Comparison of ENCODE assay signal across 8 mouse cellular contexts in the genomic region with DNA sequence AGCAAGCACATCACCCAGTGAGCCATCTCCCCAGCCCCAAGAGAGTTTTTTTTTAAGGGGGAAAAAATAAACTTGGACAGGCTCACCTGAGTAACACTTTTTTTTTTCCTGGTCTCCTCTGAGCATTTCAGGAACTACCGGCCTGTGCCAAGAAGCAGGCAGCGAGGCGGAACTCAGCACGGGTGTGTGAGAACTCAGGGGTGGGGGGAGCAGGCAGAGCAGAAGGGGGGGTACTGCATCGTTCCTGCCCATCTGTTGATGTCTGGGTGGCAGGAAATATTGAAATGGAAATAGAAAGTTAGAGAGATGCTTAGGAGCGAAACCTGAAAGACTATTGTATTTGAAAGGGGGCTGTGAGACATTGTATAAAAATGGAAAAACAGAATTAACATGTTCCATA.
DNase-seq lines count a peak whose midpoint lies in the region; ATAC-seq and TF ChIP-seq lines count a peak whose summit lies in the region.

No protein-coding gene starts in this region.

- H3K9ac ChIP-seq in forebrain, embryonic 12.5 days = no peak overlapping the region
- no peak overlapping the region for H3K9ac ChIP-seq in midbrain, postnatal 0 days (replicated peaks; ENCODE audit: low read length, poor library complexity, severe bottlenecking)

- peaks cover 55% of the 10 kb centered on the region for H3K4me1 ChIP-seq in forebrain, embryonic 10.5 days
- peaks cover 25% of the 10 kb centered on the region for H3K4me1 ChIP-seq in forebrain, embryonic 12.5 days
- H3K4me1 ChIP-seq in midbrain, postnatal 0 days (ENCODE audit: insufficient read depth, low read length) = peaks cover 6% of the 10 kb centered on the region; the same call in 1 of the 2 replicates

- H3K36me3 ChIP-seq in forebrain, embryonic 10.5 days (replicated peaks) = peaks cover 15% of the 10 kb centered on the region; the same call in 1 of the 2 replicates
- H3K36me3 ChIP-seq in forebrain, embryonic 12.5 days (replicated peaks) = no peaks in the 10 kb centered on the region
- no peaks in the 10 kb centered on the region for H3K36me3 ChIP-seq in midbrain, postnatal 0 days (ENCODE audit: insufficient read depth, low read length)

- no peak for ATAC-seq in forebrain, embryonic 12.5 days (ENCODE audit: low FRiP score)
- peak; percentile 41 for ATAC-seq in common myeloid progenitor, adult 5-6 weeks (replicated peaks; ENCODE audit: low read depth, poor library complexity, severe bottlenecking)
- no peak for ATAC-seq in midbrain, postnatal 0 days (ENCODE audit: low FRiP score)

- H3K27me3 ChIP-seq in forebrain, embryonic 10.5 days (ENCODE audit: poor library complexity, severe bottlenecking) = no peaks in the 10 kb centered on the region
- no peaks in the 10 kb centered on the region for H3K27me3 ChIP-seq in forebrain, embryonic 12.5 days
- H3K27me3 ChIP-seq in midbrain, postnatal 0 days (ENCODE audit: insufficient read depth, low read length) = no peaks in the 10 kb centered on the region

- no peak for TF ChIP-seq CTCF in midbrain, postnatal 0 days (IDR thresholded peaks at IDR 0.05)

- no peak overlapping the region for H3K4me2 ChIP-seq in forebrain, embryonic 12.5 days
- no peak overlapping the region for H3K4me2 ChIP-seq in midbrain, postnatal 0 days (ENCODE audit: low read depth, low read length, poor library complexity, severe bottlenecking)

- DNase-seq in forebrain, embryonic 10.5 days (ENCODE audit: extremely low spot score, low spot score) = no peak
- peak; percentile 30 to 50 for DNase-seq in left cerebral cortex, adult 18-20 months (ENCODE audit: low spot score in 2 of 2)
- no peak for DNase-seq in left cerebral cortex, adult 11 months (ENCODE audit: low spot score)
- peak; percentile 34 to 35 for DNase-seq in right cerebral cortex, postnatal 36 days (ENCODE audit: low spot score in 2 of 2)
- DNase-seq in testis, postnatal 10 days (ENCODE audit: low spot score) = no peak
- DNase-seq in midbrain, postnatal 0 days (ENCODE audit: low spot score) = no peak

- H3K27ac ChIP-seq in forebrain, embryonic 10.5 days = peak overlapping the region; percentile 9
- H3K27ac ChIP-seq in forebrain, embryonic 12.5 days = no peak overlapping the region
- H3K27ac ChIP-seq in midbrain, postnatal 0 days (ENCODE audit: low read depth, low read length) = no peak overlapping the region

- WGBS in forebrain, embryonic 10.5 days = 79% methylated on average over 6 of the region's 6 CpGs
- WGBS in forebrain, embryonic 12.5 days = 66% methylated on average over 6 of the region's 6 CpGs
- 57% methylated on average over 6 of the region's 6 CpGs for WGBS in midbrain, postnatal 0 days

- no peak overlapping the region for H3K4me3 ChIP-seq in forebrain, embryonic 10.5 days
- H3K4me3 ChIP-seq in forebrain, embryonic 12.5 days (replicated peaks) = no peak overlapping the region
- H3K4me3 ChIP-seq in midbrain, postnatal 0 days (ENCODE audit: low read depth, low read length) = no peak overlapping the region

- no peaks in the 10 kb centered on the region for H3K9me3 ChIP-seq in forebrain, embryonic 10.5 days
- H3K9me3 ChIP-seq in forebrain, embryonic 12.5 days = no peaks in the 10 kb centered on the region
- H3K9me3 ChIP-seq in midbrain, postnatal 0 days (ENCODE audit: low read length) = no peaks in the 10 kb centered on the region

Comparison
In these comparisons a context has a peak if more than half of its experiments do, and no peak if none do; other contexts are left out.
1. DNase-seq: peak in left cerebral cortex, adult 18-20 months (2 of 2) and right cerebral cortex, postnatal 36 days (2 of 2); none in forebrain, embryonic 10.5 days (single experiment), left cerebral cortex, adult 11 months (single experiment), testis, postnatal 10 days (single experiment) and midbrain, postnatal 0 days (single experiment).